Mouse (Mus musculus) midbrain, embryonic 12.5 days (tissue): ENCODE measurements around the gene Apoc3. TPM values are rescaled to one million over a fixed set of nuclear protein-coding genes. Genes with fewer than 3 reads are reported as not detected.

ENCODE experiments used
- ATAC-seq: fragments of 200-750 bp; cut with Nextera tagmentation; 2 replicates; pipeline ENCODE4 v1.8.0; 2017; ENCODE audit warnings: low read depth, moderate TSS enrichment, moderate library complexity; ENCODE audit not compliant: low FRiP score
- H3K27ac ChIP-seq: fragments of 300-500 bp; sonication (generic); replicated peaks from 2 replicates; pipeline ENCODE4 v1.5.1; 2016; ENCODE audit warnings: mild to moderate bottlenecking
- H3K27me3 ChIP-seq: fragments of 300-500 bp; sonication (generic); 2 replicates; pipeline ENCODE4 v1.6.1; 2016; ENCODE audit warnings: mild to moderate bottlenecking
- H3K36me3 ChIP-seq: fragments of 300-500 bp; sonication (generic); 2 replicates; pipeline ENCODE4 v1.6.1; 2016
- H3K4me1 ChIP-seq: fragments of 300-500 bp; sonication (generic); 2 replicates; pipeline ENCODE4 v1.6.1; 2016
- H3K4me2 ChIP-seq: fragments of 300-500 bp; sonication (generic); replicated peaks from 2 replicates; pipeline ENCODE4 v1.6.1; 2016; ENCODE audit warnings: mild to moderate bottlenecking, moderate library complexity
- H3K4me3 ChIP-seq: fragments of 300-500 bp; sonication (generic); 2 replicates; pipeline ENCODE4 v1.5.1; 2016; ENCODE audit warnings: mild to moderate bottlenecking
- H3K9ac ChIP-seq: fragments of 300-500 bp; sonication (generic); replicated peaks from 2 replicates; pipeline ENCODE4 v1.6.1; 2016; ENCODE audit warnings: mild to moderate bottlenecking, moderate library complexity
- H3K9me3 ChIP-seq: fragments of 300-500 bp; sonication (generic); 2 replicates; pipeline ENCODE4 v1.6.1; 2016; ENCODE audit warnings: mild to moderate bottlenecking
- WGBS: fragments of 180-500 bp; shearing (Covaris S2); methylation state at CpG from one replicate; pipeline ENCODE4 v1.1.7; 2016; 5-methylcytosine and 5-hydroxymethylcytosine counted together
- polyA plus RNA-seq: library from polyadenylated mRNA; unstranded; fragments of >200 nt; fragmentation: Nextera tagmentation; extraction: Ambion mirVana; gene quantifications from 2 replicates; pipeline ENCODE4 v1.2.1, GENCODE M21; 2016

Apoc3 gene
- polyA plus RNA-seq, 1 experiment from 2014 or later, result not detected

GRCm38 (mm10) chr9:46227064-46227614, 8.3 kb downstream of the Apoc3 start:
- no peak for ATAC-seq
- Histone ChIP-seq H3K9me3 (no peaks in the 10 kb centered on the region), H3K9ac (no peak overlapping the region), H3K4me1 (peaks cover 7% of the 10 kb centered on the region; the same call in 1 of the 2 replicates), H3K27me3 (peaks cover 30% of the 10 kb centered on the region), H3K4me3 (no peak overlapping the region), H3K36me3 (peaks cover 16% of the 10 kb centered on the region), H3K27ac (no peak overlapping the region), H3K4me2 (no peak overlapping the region)
- 94% methylated on average over 3 of the region's 3 CpGs for WGBS

GRCm38 (mm10) chr9:46224945-46225660, 10.3 kb downstream of the Apoc3 start:
- no peak for ATAC-seq
- no peaks in the 10 kb centered on the region for H3K9me3 ChIP-seq
- no peak overlapping the region for H3K4me2 ChIP-seq
- peaks cover 13% of the 10 kb centered on the region; the same call in 1 of the 2 replicates for H3K27me3 ChIP-seq
- H3K9ac ChIP-seq, result no peak overlapping the region
- peaks cover 36% of the 10 kb centered on the region for H3K36me3 ChIP-seq
- 69% methylated on average over 5 of the region's 5 CpGs for WGBS
- no peaks in the 10 kb centered on the region for H3K4me1 ChIP-seq
- H3K4me3 ChIP-seq, result no peak overlapping the region
- no peak overlapping the region for H3K27ac ChIP-seq

DNA sequence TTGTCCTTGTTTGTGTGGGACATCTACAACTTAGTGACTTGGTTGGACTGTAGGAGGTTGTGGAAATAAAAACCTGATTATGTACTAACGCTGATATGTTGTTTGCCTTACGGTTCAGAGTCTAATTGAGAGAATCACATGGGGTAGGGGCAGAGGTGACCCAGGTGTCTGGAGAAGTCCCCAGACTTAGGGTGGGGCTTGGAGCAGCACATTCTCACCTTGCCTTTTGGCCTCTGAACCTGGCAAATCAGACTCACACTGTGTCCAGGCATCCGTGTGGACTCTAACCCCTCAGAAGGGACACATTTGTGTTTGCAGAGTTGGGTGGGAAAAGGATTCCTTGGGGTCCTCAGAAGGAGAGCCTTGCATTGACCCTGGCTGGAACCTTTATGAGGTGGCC, 11.3 kb downstream of the Apoc3 start:
- WGBS, result 89% methylated on average over 3 of the region's 3 CpGs
- no peaks in the 10 kb centered on the region for H3K9me3 ChIP-seq
- H3K27ac ChIP-seq, result no peak overlapping the region
- no peak overlapping the region for H3K9ac ChIP-seq
- H3K4me2 ChIP-seq, result no peak overlapping the region
- H3K4me3 ChIP-seq, result no peak overlapping the region
- no peak for ATAC-seq
- peaks cover 40% of the 10 kb centered on the region for H3K36me3 ChIP-seq
- H3K27me3 ChIP-seq, result peaks cover 6% of the 10 kb centered on the region; the same call in 1 of the 2 replicates
- H3K4me1 ChIP-seq, result no peaks in the 10 kb centered on the region

DNA sequence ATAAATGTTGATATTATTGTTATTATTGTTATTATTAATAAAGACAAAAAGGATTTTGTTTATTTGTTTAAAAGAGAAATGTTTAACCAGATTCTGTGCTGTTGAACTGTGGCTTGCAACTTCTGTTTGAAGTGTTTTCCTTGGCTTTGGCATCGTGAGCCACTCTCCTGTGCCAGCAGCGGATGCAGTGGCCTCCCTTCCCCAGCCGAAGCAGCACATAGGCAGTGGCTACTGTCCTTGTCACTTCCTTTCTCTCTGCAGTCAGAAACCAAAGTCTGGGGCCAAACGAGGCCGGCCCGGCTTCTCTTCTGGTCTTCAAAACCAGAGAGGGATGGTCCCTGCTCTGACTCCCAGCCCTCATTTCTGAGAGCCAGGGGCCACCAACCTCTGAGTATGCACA, 12.3 kb downstream of the Apoc3 start:
- H3K27ac ChIP-seq, result no peak overlapping the region
- no peaks in the 10 kb centered on the region for H3K9me3 ChIP-seq
- no peaks in the 10 kb centered on the region for H3K4me1 ChIP-seq
- whole genome bisulfite sequencing, result 88% methylated on average over 6 of the region's 6 CpGs
- no peak for ATAC-seq
- no peak overlapping the region for H3K4me3 ChIP-seq
- no peak overlapping the region for H3K4me2 ChIP-seq
- no peaks in the 10 kb centered on the region for H3K27me3 ChIP-seq
- H3K36me3 ChIP-seq, result peaks cover 40% of the 10 kb centered on the region
- H3K9ac ChIP-seq, result no peak overlapping the region

GRCm38 (mm10) chr9:46218176-46218575, 17.3 kb downstream of the Apoc3 start:
- Histone ChIP-seq H3K27me3 (no peaks in the 10 kb centered on the region), H3K9ac (no peak overlapping the region), H3K9me3 (no peaks in the 10 kb centered on the region), H3K4me1 (no peaks in the 10 kb centered on the region), H3K4me3 (no peak overlapping the region), H3K36me3 (peaks cover 44% of the 10 kb centered on the region), H3K27ac (no peak overlapping the region), H3K4me2 (no peak overlapping the region)
- 86% methylated on average over 9 of the region's 9 CpGs for WGBS
- no peak for ATAC-seq

- 94% methylated on average over 13 of the region's 13 CpGs for WGBS
- ATAC-seq, result no peak
- Histone ChIP-seq H3K36me3 (peaks cover 47% of the 10 kb centered on the region), H3K4me3 (no peak overlapping the region), H3K9me3 (no peaks in the 10 kb centered on the region), H3K4me1 (no peaks in the 10 kb centered on the region), H3K4me2 (no peak overlapping the region), H3K27me3 (no peaks in the 10 kb centered on the region), H3K27ac (no peak overlapping the region), H3K9ac (no peak overlapping the region)
These were observed 18.5 kb downstream of the Apoc3 start for GRCm38 (mm10) chr9:46216744-46217470.

GRCm38 (mm10) chr9:46215338-46216322, 19.8 kb downstream of the Apoc3 start:
- H3K27ac ChIP-seq, result no peak overlapping the region

GRCm38 (mm10) chr9:46214946-46215337, 20.5 kb downstream of the Apoc3 start:
- Histone ChIP-seq H3K9me3 (no peaks in the 10 kb centered on the region), H3K27me3 (no peaks in the 10 kb centered on the region), H3K4me3 (no peak overlapping the region), H3K27ac (no peak overlapping the region), H3K4me2 (no peak overlapping the region), H3K36me3 (peaks cover 47% of the 10 kb centered on the region), H3K9ac (no peak overlapping the region), H3K4me1 (no peaks in the 10 kb centered on the region)
- no peak for ATAC-seq
- WGBS, result 94% methylated on average over 10 of the region's 10 CpGs

More at GRCm38 (mm10) chr9:46215338-46216322, 19.8 kb downstream of the Apoc3 start:
- ATAC-seq, result no peak
- no peak overlapping the region for H3K4me3 ChIP-seq
- no peaks in the 10 kb centered on the region for H3K4me1 ChIP-seq
- WGBS, result 80% methylated on average over 11 of the region's 11 CpGs
- H3K9me3 ChIP-seq, result no peaks in the 10 kb centered on the region
- H3K27me3 ChIP-seq, result no peaks in the 10 kb centered on the region
- peaks cover 48% of the 10 kb centered on the region for H3K36me3 ChIP-seq
- no peak overlapping the region for H3K4me2 ChIP-seq
- H3K9ac ChIP-seq, result no peak overlapping the region

- Histone ChIP-seq H3K4me3 (no peak overlapping the region), H3K9ac (no peak overlapping the region), H3K4me2 (no peak overlapping the region), H3K4me1 (no peaks in the 10 kb centered on the region), H3K36me3 (peaks cover 48% of the 10 kb centered on the region), H3K27ac (no peak overlapping the region), H3K27me3 (no peaks in the 10 kb centered on the region), H3K9me3 (no peaks in the 10 kb centered on the region)
- ATAC-seq, result no peak
- 87% methylated on average over 4 of the region's 4 CpGs for WGBS
These were observed 21.2 kb downstream of the Apoc3 start for GRCm38 (mm10) chr9:46214276-46214675.

- Histone ChIP-seq H3K9ac (no peak overlapping the region), H3K27ac (no peak overlapping the region), H3K4me1 (no peaks in the 10 kb centered on the region), H3K4me2 (no peak overlapping the region), H3K4me3 (no peak overlapping the region), H3K9me3 (no peaks in the 10 kb centered on the region), H3K27me3 (no peaks in the 10 kb centered on the region), H3K36me3 (peaks cover 82% of the 10 kb centered on the region)
- 93% methylated on average over 12 of the region's 12 CpGs for WGBS
- no peak for ATAC-seq
These were observed 25.0 kb downstream of the Apoc3 start for GRCm38 (mm10) chr9:46210473-46210872.

- Histone ChIP-seq H3K4me2 (no peak overlapping the region), H3K27ac (no peak overlapping the region), H3K9me3 (no peaks in the 10 kb centered on the region), H3K4me3 (no peak overlapping the region), H3K36me3 (peaks cover 83% of the 10 kb centered on the region), H3K9ac (no peak overlapping the region), H3K4me1 (no peaks in the 10 kb centered on the region), H3K27me3 (no peaks in the 10 kb centered on the region)
- ATAC-seq, result no peak
- WGBS, result 86% methylated on average over 13 of the region's 13 CpGs
These were observed 26.9 kb downstream of the Apoc3 start for GRCm38 (mm10) chr9:46208401-46208974.
